Mouse (Mus musculus): ENCODE data around the gene Col4a2.
A peak's percentile ranks its signal among the peaks of the same experiment; 100 is the strongest.

Col4a2 gene

DNA sequence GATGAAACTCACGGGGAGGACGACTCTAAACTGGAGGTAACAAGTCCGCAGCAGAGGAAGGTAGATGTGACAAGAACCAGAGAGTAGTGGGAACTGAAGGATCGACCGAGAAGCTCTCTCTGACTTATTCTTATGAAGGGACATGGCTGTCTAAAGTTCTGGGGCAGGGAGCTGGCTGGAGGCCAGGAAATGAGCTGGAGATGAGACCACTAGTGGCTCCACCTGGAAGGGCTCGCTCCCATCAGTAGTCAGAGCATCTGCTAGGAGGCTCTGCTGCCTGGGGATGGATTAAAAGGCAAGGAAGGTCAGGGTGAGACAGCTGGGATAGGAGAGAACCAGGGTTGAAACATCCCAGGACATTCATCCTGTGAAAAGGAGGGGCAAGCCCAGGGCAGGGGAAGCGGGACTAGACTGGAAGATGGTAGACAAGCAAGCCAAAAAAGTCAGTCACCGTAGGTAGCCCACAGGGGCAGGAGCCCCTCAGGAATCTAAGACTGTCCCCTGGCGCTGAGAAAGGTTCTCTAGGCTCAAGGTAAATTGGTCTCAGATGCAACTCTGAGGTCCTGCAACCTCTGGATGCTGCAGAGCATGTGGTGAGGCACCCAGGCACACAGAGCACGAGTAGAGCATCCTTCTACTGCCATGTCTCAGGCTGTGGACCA, 16.2 kb upstream of the Col4a2 start:
- no peak for DNase-seq (ENCODE audit: low read depth, low spot score)

GRCm38 (mm10) chr8:11297141-11297838, 15.3 kb upstream of the Col4a2 start:
- no peak for DNase-seq (ENCODE audit: low read depth, low spot score)

DNA sequence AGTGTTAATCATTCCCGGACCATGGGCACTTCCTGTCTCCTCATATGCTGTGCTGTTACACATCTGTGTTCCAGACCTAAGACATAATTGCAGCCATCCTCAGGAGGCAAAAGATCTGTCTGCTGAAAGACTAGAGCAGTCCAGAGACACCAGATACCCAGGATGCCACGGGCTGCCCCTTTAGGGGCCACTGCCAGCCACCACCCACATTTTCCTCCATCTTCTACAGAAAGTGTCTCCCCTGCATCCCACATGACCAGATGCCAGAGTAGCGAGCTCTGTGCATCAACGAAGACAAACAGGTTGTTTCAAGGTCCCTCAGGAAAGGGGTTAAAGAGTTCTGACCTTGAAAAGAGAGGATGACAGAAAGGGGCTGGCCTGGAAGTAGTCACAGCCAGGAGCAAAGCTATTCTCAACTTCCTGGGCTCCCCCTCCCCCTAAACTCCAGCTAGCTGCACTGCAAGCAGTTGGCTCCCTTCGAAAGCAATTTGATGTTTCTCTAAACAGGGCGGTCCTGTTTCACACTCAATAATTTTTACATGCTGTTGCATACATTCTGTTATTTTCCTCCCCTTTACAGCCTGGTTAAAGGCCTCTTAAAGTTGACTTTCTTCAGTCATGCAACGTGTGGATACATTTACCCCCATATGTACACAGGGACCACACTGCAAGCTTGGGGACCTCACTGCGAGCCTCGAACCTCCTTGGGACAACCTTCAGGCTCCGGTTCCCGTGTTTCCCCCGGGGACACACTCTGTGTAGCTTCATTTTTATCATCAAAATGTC, 13.9 kb upstream of the Col4a2 start:
- DNase-seq (ENCODE audit: low read depth, low spot score), result peak; percentile 16

DNA sequence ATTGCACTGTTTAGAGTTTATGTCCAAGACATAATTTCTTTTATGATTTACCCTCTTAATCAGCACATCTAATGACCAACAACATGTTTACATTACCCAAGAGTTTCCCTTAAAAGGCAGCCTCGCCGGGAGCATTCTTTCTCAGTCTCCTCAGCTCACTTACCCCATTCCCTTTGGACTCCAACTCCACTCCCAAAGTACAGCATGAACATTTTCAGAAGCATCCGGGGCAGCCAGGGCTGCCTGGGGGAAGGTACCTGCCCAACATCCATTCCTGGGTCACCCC, 13.3 kb upstream of the Col4a2 start:
- no peak for DNase-seq (ENCODE audit: low read depth, low spot score)

- no peak for DNase-seq (ENCODE audit: low read depth, low spot score)
Measured at GRCm38 (mm10) chr8:11300436-11300835, 12.2 kb upstream of the Col4a2 start.

- no peak for DNase-seq (ENCODE audit: low read depth, low spot score)
Measured at GRCm38 (mm10) chr8:11304027-11304601, 8.5 kb upstream of the Col4a2 start.

- DNase-seq (ENCODE audit: low read depth, low spot score), result no peak
Measured at GRCm38 (mm10) chr8:11305539-11305938, 7.1 kb upstream of the Col4a2 start.

DNA sequence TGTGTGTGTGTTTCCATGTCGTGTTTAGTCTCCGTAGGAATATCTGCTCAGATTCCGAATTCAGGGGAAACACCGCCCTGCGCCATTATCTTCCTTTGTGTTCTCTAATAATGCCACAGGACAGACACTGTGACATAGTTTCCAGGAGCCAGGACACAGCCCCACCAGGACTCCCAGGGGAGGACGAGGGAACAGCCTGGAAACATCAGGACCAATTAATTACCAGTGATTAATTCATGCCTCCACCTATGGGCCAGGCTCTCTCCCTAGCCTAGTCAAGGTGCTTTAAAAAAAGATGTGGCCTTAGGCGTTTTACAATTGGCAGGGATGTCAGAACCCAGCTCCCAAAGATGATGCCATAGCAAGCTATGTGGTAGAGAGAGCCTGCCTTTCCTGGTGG, 5.2 kb upstream of the Col4a2 start:
- no peak for DNase-seq (ENCODE audit: low read depth, low spot score)

DNA sequence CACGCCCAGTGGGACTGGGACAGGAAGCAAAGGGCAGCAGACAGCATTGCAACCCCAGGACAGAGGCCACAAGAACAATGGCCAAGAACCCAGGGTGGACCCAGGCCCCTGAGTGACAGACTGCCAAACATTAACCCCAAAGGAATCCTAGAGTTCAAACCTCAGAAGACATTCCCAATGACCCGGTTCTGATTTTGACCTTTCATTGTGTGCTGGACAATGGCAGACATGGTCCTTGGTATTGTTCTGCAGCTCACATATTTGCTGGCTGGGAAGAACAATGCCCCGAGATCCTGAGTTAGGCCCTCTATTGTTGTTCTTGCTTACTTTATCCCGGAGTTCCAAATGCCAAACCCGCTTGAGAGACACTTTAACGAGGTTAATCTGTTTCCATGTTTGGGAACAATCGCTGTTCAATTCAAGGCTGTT, 4.0 kb upstream of the Col4a2 start:
- DNase-seq (ENCODE audit: low read depth, low spot score), result no peak

DNA sequence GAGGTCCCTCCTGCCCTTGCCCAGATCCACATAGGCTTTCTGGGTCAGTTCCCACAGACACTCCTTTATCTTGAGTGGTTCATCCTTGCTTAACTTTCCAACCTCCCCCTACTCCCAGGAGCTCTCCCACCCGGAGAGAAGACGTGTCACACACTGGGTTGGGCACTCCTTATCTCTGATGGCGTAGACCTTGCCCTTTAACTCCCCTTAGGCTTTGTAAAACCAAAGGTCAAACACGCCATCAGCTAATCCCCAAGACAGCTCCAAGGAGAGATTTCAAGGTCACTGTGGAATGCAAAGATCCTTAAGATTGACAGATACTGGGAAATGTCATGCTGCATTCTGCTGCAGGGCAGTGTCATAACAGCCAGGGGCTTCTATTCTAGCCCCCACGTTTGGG, 3.4 kb upstream of the Col4a2 start:
- DNase-seq (ENCODE audit: low read depth, low spot score), result no peak

GRCm38 (mm10) chr8:11310049-11310448, 2.6 kb upstream of the Col4a2 start:
- DNase-seq (ENCODE audit: low read depth, low spot score), result no peak

- no peak for DNase-seq (ENCODE audit: low read depth, low spot score)
Measured at GRCm38 (mm10) chr8:11311681-11312348, 790 bp upstream of the Col4a2 start.

DNA sequence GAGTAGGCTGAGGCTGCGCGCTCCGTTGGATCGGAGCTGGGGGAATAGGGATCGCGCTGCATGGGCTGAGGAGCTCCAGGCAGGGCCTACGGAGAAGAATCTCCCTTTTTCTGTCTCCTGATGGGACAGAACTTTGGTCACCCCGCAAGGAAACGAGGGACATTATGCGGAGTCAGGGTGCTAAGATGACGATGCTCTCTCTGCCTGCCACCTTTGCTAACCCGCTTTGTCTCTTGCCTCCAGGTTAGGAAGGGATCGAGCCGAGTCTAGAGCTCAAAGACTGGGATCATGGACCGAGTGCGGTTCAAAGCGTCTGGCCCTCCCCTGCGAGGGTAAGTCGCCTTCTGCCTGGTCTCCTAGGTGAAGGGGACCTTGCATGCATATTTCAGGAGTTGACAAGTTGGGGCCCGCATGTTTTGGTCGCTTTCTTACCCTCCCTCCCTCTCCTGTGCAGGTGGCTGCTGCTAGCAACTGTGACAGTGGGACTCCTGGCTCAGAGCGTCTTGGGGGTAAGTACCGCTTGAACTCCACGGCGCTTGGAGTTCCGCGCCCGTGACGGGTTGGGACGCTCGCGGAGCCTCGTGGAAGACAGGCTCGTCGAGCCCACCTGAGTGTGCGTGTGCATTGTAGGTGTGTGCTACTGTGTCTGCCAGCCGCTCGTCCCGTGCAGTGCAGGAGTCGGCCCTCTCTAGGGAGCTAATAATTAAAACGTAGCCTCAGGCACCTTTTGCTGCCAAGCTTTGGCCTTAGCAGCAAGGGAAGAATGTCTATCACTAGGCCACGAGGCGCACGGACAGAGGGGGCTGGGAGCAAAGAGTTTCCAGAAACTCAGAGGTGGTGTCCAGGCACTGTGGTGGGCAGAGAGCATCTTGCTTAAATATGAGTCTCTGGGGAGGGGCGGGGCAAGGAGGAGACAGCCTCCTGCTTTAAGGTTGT, 839 bp downstream of the Col4a2 start:
- DNase-seq (ENCODE audit: low read depth, low spot score), result no peak

DNA sequence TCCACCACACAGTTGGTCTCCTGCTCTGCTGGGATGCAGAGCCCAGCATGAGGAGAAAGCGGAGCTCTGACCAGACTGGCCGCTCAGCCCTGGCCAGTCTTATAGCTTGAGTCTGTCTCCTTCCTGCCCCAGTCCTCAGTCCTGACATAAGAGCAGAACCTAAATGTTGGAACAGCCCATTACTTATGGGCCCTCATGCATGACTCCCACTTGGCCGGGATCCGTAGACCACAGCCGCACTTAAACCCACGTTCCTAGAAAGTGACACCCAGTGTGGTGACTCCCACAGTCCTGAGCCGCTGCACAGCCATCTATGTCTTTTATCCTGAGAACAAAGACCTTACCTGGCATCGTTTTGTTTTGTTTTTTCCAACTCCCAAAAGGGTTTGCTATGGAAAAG, 2.0 kb downstream of the Col4a2 start:
- no peak for DNase-seq (ENCODE audit: low read depth, low spot score)

GRCm38 (mm10) chr8:11315179-11315943, 2.8 kb downstream of the Col4a2 start:
- DNase-seq (ENCODE audit: low read depth, low spot score), result no peak

DNA sequence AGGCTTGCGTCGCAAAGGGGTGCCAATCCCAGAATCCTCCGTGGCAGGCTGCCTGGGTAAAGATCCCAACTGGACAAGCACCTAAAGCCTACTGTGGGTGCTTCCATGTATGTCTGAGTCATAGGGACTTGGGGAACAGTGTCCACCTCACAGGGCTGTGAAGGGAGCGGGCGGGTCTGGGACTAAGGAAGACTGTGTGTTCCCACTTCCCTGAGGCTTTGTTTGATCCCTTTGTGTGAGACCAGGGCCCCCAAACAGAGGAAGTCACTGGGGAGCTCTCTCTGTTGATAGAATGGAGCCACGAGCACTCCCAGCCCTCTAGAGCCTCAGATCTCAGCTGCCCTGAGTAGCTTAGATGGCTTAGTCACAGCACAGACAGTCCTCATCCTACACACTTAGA, 3.5 kb downstream of the Col4a2 start:
- DNase-seq (ENCODE audit: low read depth, low spot score), result no peak

GRCm38 (mm10) chr8:11319405-11319804, 6.8 kb downstream of the Col4a2 start:
- DNase-seq (ENCODE audit: low read depth, low spot score), result no peak

GRCm38 (mm10) chr8:11321841-11322240, 9.2 kb downstream of the Col4a2 start:
- DNase-seq (ENCODE audit: low read depth, low spot score), result no peak

DNA sequence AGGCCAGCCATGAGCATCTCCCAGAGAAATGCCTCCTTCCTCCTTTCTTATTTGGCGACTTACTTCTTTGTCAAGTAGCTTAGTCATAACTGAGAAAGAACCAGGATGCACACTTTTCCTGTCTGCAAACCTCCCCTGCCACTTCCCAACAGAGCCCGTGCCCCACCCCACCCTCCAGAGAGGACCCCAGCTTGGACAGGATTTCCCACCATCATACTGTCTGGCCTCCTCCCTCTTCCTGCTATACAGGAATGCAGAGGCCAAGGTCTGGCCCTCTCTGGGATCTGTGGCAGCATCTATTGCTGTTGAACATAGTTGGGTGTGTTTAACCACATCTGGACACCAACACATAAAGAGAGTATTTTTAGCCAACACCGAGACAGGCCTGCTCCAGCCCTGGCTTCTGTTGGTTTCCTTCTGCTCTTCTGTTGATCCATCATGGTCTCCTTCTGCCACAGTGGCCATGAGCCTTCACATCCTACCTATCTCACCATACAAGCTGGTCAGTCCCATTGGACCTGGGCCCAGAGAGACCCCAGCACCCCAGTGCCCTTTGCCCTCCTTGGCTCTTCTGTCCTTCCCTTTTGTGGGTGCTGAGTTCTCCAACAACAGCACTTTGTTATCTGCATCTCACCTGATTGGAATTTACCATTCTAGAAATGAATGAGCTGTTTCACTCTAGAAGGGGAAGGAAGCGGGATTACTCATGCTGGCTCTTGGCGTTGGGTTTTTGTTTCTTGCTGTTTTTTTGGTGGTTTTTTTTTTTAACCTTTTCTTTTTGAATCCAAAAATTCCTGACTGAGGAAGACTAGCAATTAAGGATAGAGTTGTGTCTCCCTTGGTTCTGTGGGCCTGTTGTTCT, 10.3 kb downstream of the Col4a2 start:
- no peak for DNase-seq (ENCODE audit: low read depth, low spot score)

Data from embryo, embryonic 11.5 days (tissue).